Mouse (Mus musculus): ENCODE measurements around the gene Olfr1440. TPM values are rescaled to one million over a fixed set of nuclear protein-coding genes. Genes with fewer than 3 reads are reported as not detected.

The Olfr1440 gene
- not detected in 2 replicates for polyA plus RNA-seq (2012; rRNA removed; ENCODE audit: low replicate concordance)

DNA sequence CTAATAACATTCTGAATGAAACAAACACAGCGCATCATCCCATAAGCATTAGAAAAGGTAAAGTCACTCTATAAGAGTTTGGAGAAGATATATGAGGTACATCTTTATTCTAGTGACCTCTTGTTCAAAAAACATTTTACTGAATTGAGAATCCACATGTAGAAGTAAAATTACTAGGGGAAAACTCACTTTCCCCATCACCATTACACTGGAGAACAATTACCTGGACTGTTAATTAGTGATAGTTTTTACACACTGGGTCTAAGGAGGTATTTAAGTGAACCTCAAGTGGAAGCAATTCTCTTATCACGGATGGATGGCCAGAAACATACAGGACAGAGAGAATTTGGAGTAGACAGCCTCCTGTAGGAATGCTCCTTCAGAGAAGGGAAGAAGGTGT is at the start of gene Olfr1440:
TSS of gene Olfr1440 (plus strand) at position 301 of the 400 bp plus-strand sequence.

DNA sequence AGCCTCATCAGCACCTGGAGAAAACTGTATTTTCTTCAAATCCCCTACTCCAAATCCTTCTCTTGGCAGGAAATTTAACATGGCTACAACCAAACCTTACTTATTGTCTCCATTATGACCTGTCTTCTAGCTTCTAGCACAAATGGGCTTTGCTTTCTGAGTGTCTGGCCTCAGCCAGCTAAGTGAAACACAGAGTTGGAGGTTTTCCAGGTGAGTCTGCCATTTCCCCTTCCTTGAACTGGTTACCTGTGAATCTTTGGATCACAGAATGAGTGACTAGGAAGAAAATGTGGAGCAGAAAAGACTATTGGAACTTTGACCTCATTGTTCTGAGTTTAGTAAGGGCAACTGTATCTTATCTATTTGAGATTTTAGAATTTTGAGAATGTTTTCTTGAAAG is 30.3 kb downstream of the Olfr1440 start, which contains the start of gene Olfr1441:
TSS of gene Olfr1441 (plus strand) at position 73 of the 400 bp plus-strand sequence.

DNA sequence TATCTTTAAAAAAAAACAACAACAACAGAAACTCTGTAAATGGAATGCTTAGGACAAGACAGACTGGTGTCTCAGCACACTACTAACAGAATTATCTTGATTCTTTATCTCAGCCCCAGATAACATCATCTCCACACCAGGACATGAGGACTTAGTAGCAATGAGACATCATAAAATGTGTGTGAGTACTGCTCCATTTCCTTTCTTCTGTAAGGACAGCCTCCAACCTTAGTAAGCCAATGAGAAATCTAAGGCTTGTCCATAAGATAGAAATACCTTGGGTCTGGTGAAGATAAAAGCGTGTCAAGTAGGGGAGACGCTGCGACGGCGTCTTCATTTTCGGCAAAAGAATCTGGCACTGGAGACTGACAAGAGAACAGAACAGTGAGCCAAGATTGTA is 40.5 kb downstream of the Olfr1440 start, which contains the start of gene Pfpl:
TSS of gene Pfpl (plus strand) at position 301 of the 400 bp plus-strand sequence.

Other genes starting within 250 kb of the Olfr1440 start
- gene Olfr1555-ps1, start 217.2 kb upstream of the Olfr1440 start, polyA plus RNA-seq (2012; rRNA removed; ENCODE audit: low replicate concordance) = not detected in 2 replicates
- gene Olfr1431, start 186.6 kb upstream of the Olfr1440 start, polyA plus RNA-seq (2012; rRNA removed; ENCODE audit: low replicate concordance) = not detected in 2 replicates
- not detected in 2 replicates for gene Olfr1432, start 154.7 kb upstream of the Olfr1440 start, polyA plus RNA-seq (2012; rRNA removed; ENCODE audit: low replicate concordance)
- not detected in 2 replicates for gene Olfr262, start 145.6 kb upstream of the Olfr1440 start, polyA plus RNA-seq (2012; rRNA removed; ENCODE audit: low replicate concordance)
- not detected in 2 replicates for gene Olfr235, start 126.2 kb upstream of the Olfr1440 start, polyA plus RNA-seq (2012; rRNA removed; ENCODE audit: low replicate concordance)
- not detected in 2 replicates for gene Olfr1434, start 107.4 kb upstream of the Olfr1440 start, polyA plus RNA-seq (2012; rRNA removed; ENCODE audit: low replicate concordance)
- gene Olfr1436, start 88.1 kb upstream of the Olfr1440 start, polyA plus RNA-seq (2012; rRNA removed; ENCODE audit: low replicate concordance) = not detected in 2 replicates
- gene Olfr1437, start 62.2 kb upstream of the Olfr1440 start, polyA plus RNA-seq (2012; rRNA removed; ENCODE audit: low replicate concordance) = not detected in 2 replicates
- not detected in 2 replicates for gene Olfr1438-ps1, start 51.4 kb upstream of the Olfr1440 start, polyA plus RNA-seq (2012; rRNA removed; ENCODE audit: low replicate concordance)
- gene Olfr1441, start 30.2 kb downstream of the Olfr1440 start, polyA plus RNA-seq (2012; rRNA removed; ENCODE audit: low replicate concordance) = not detected in 2 replicates
- not detected in 2 replicates for gene Pfpl, start 40.6 kb downstream of the Olfr1440 start, polyA plus RNA-seq (2012; rRNA removed; ENCODE audit: low replicate concordance)
- gene Mpeg1, start 73.5 kb downstream of the Olfr1440 start, polyA plus RNA-seq (2012; rRNA removed; ENCODE audit: low replicate concordance) = 9.0 and 31.8 TPM in 2 replicates
- gene Dtx4, start 114.2 kb downstream of the Olfr1440 start, polyA plus RNA-seq (2012; rRNA removed; ENCODE audit: low replicate concordance) = 28.3 and 35.4 TPM in 2 replicates
- gene Fam111a, start 158.5 kb downstream of the Olfr1440 start, polyA plus RNA-seq (2012; rRNA removed; ENCODE audit: low replicate concordance) = 2.7 and 4.5 TPM in 2 replicates
- gene Gm4952, start 212.7 kb downstream of the Olfr1440 start, polyA plus RNA-seq (2012; rRNA removed; ENCODE audit: low replicate concordance) = 0.06 TPM in 1 of 2 replicates, not detected in the other
- gene Glyat, start 246.0 kb downstream of the Olfr1440 start, polyA plus RNA-seq (2012; rRNA removed; ENCODE audit: low replicate concordance) = not detected in 2 replicates

Measured in subcutaneous adipose tissue, adult 2 months (tissue).